Mouse (Mus musculus) neural tube, embryonic 11.5 days (tissue): Measurements from ENCODE around the gene Rpap3. TPM values are rescaled to one million over a fixed set of nuclear protein-coding genes. Genes with fewer than 3 reads are reported as not detected.
"Not testable (repeated sequence)": the region's sequence is repeated elsewhere in the genome, so short reads cannot be mapped to it uniquely, and the experiment has no call there.

Experiments used
- ATAC-seq: fragments of 200-750 bp; cut with Nextera tagmentation; 2 replicates; pipeline ENCODE4 v1.8.0; 2017; ENCODE audit warnings: moderate number of reproducible peaks, mild to moderate bottlenecking, moderate TSS enrichment, moderate library complexity; ENCODE audit not compliant: insufficient read depth, low FRiP score, low TSS enrichment
- DNase-seq: peaks from one replicate; pipeline ENCODE4 v3.0.0-alpha.2; 2015; ENCODE audit warnings: low spot score
- H3K27ac ChIP-seq: fragments of 300-500 bp; sonication (generic); 2 replicates; pipeline ENCODE4 v1.5.1; 2014; ENCODE audit warnings: low read depth, mild to moderate bottlenecking, low read length
- H3K27me3 ChIP-seq: fragments of 300-500 bp; sonication (generic); 2 replicates; pipeline ENCODE4 v1.6.1; 2014; ENCODE audit warnings: mild to moderate bottlenecking, low read length, mixed read lengths; ENCODE audit not compliant: control insufficient read depth, insufficient read depth
- H3K36me3 ChIP-seq: fragments of 300-500 bp; sonication (generic); 2 replicates; pipeline ENCODE4 v1.6.1; 2014; ENCODE audit warnings: mild to moderate bottlenecking, low read length, moderate library complexity, mixed read lengths; ENCODE audit not compliant: control insufficient read depth, insufficient read depth
- H3K4me1 ChIP-seq: fragments of 300-500 bp; sonication (generic); 2 replicates; pipeline ENCODE4 v1.6.1; 2014; ENCODE audit warnings: low read length, mixed read lengths; ENCODE audit not compliant: control insufficient read depth, insufficient read depth
- H3K4me2 ChIP-seq: fragments of 300-500 bp; sonication (generic); 2 replicates; pipeline ENCODE4 v1.6.1; 2014; ENCODE audit warnings: low read depth, mild to moderate bottlenecking, moderate library complexity
- H3K4me3 ChIP-seq: fragments of 300-500 bp; sonication (generic); 2 replicates; pipeline ENCODE4 v1.5.1; 2014; ENCODE audit warnings: low read depth, low read length
- H3K9ac ChIP-seq: fragments of 300-500 bp; sonication (generic); 2 replicates; pipeline ENCODE4 v1.6.1; 2014; ENCODE audit warnings: mild to moderate bottlenecking, low read length
- H3K9me3 ChIP-seq: fragments of 300-500 bp; sonication (generic); 2 replicates; pipeline ENCODE4 v1.6.1; 2016; ENCODE audit warnings: low read length; ENCODE audit not compliant: control insufficient read depth
- WGBS: fragments of 180-500 bp; shearing (Covaris S2); extraction: QIAGEN DNeasy Blood & Tissue Kit; methylation state at CpG from one replicate; pipeline ENCODE4 v1.1.7; 2014; 5-methylcytosine and 5-hydroxymethylcytosine counted together
- polyA plus RNA-seq: library from polyadenylated mRNA; unstranded; fragments of >200 nt; fragmentation: Nextera tagmentation; extraction: Ambion mirVana; gene quantifications from 2 replicates; pipeline ENCODE4 v1.2.1, GENCODE M21; 2014

Rpap3 gene
- polyA plus RNA-seq, 1 experiment from 2014 or later = 43.6 TPM

GRCm38 (mm10) chr15:97672211-97672765, 33.3 kb downstream of the Rpap3 start:
- DNase-seq = no peak
- Histone ChIP-seq H3K4me1 (no peaks in the 10 kb centered on the region), H3K4me3 (no peak overlapping the region), H3K36me3 (peaks cover 11% of the 10 kb centered on the region), H3K27me3 (no peaks in the 10 kb centered on the region), H3K9me3 (no peaks in the 10 kb centered on the region), H3K9ac (no peak overlapping the region), H3K4me2 (no peak overlapping the region), H3K27ac (no peak overlapping the region)
- WGBS = 79% methylated on average over 9 of the region's 9 CpGs
- ATAC-seq = peak; percentile 38; the same call in 1 of the 2 replicates

GRCm38 (mm10) chr15:97670554-97670953, 35.1 kb downstream of the Rpap3 start:
- H3K9me3 ChIP-seq = no peaks in the 10 kb centered on the region
- no peaks in the 10 kb centered on the region for H3K4me1 ChIP-seq
- H3K27me3 ChIP-seq = no peaks in the 10 kb centered on the region
- no peak for ATAC-seq
- peaks cover 7% of the 10 kb centered on the region; the same call in 1 of the 2 replicates for H3K36me3 ChIP-seq
- no peak overlapping the region for H3K9ac ChIP-seq
- no peak overlapping the region for H3K4me3 ChIP-seq
- no peak for DNase-seq
- 85% methylated on average over 6 of the region's 6 CpGs for WGBS
- no peak overlapping the region for H3K27ac ChIP-seq
- no peak overlapping the region for H3K4me2 ChIP-seq

- not testable (repeated sequence) for H3K4me1 ChIP-seq, H3K9me3 ChIP-seq, H3K4me3 ChIP-seq, H3K4me2 ChIP-seq, H3K27me3 ChIP-seq, H3K9ac ChIP-seq, DNase-seq, H3K27ac ChIP-seq, ATAC-seq, H3K36me3 ChIP-seq
- WGBS = 69% methylated on average over 17 of the region's 17 CpGs
Measured at GRCm38 (mm10) chr15:97668158-97668877, 37.3 kb downstream of the Rpap3 start.

GRCm38 (mm10) chr15:97667437-97667836, 38.2 kb downstream of the Rpap3 start:
- Histone ChIP-seq H3K4me3 (no peak overlapping the region), H3K4me2 (no peak overlapping the region), H3K9me3 (no peaks in the 10 kb centered on the region), H3K4me1 (no peaks in the 10 kb centered on the region), H3K9ac (no peak overlapping the region), H3K27me3 (no peaks in the 10 kb centered on the region), H3K27ac (no peak overlapping the region), H3K36me3 (no peaks in the 10 kb centered on the region)
- DNase-seq (peak; percentile 78), ATAC-seq (no peak)
- WGBS = 35% methylated on average over 7 of the region's 7 CpGs

- H3K4me2 ChIP-seq = no peak overlapping the region
- H3K9me3 ChIP-seq = no peaks in the 10 kb centered on the region
- no peak overlapping the region for H3K27ac ChIP-seq
- no peaks in the 10 kb centered on the region for H3K4me1 ChIP-seq
- ATAC-seq (no peak), DNase-seq (no peak)
- no peaks in the 10 kb centered on the region for H3K27me3 ChIP-seq
- H3K36me3 ChIP-seq = no peaks in the 10 kb centered on the region
- H3K4me3 ChIP-seq = no peak overlapping the region
- no peak overlapping the region for H3K9ac ChIP-seq
- 95% methylated on average over 10 of the region's 10 CpGs for WGBS
Measured at GRCm38 (mm10) chr15:97666457-97666770, 39.2 kb downstream of the Rpap3 start.

GRCm38 (mm10) chr15:97665770-97666456, 39.7 kb downstream of the Rpap3 start:
- H3K4me3 ChIP-seq = no peak overlapping the region
- no peak overlapping the region for H3K4me2 ChIP-seq
- no peaks in the 10 kb centered on the region for H3K36me3 ChIP-seq
- no peak overlapping the region for H3K27ac ChIP-seq
- no peaks in the 10 kb centered on the region for H3K4me1 ChIP-seq
- no peaks in the 10 kb centered on the region for H3K27me3 ChIP-seq
- H3K9ac ChIP-seq = no peak overlapping the region
- WGBS = 82% methylated on average over 25 of the region's 25 CpGs
- no peaks in the 10 kb centered on the region for H3K9me3 ChIP-seq
- DNase-seq = no peak
- ATAC-seq = no peak

GRCm38 (mm10) chr15:97664981-97665668, 40.5 kb downstream of the Rpap3 start:
- Histone ChIP-seq H3K27ac (no peak overlapping the region), H3K4me3 (no peak overlapping the region), H3K9ac (no peak overlapping the region), H3K27me3 (no peaks in the 10 kb centered on the region), H3K36me3 (no peaks in the 10 kb centered on the region), H3K4me1 (no peaks in the 10 kb centered on the region), H3K4me2 (no peak overlapping the region), H3K9me3 (no peaks in the 10 kb centered on the region)
- ATAC-seq (no peak), DNase-seq (no peak)
- 66% methylated on average over 16 of the region's 16 CpGs for WGBS

GRCm38 (mm10) chr15:97663750-97664406, 41.7 kb downstream of the Rpap3 start:
- peak overlapping the region; percentile 47 for H3K9ac ChIP-seq
- no peaks in the 10 kb centered on the region for H3K4me1 ChIP-seq
- DNase-seq = peak; percentile 77
- H3K36me3 ChIP-seq = no peaks in the 10 kb centered on the region
- peak overlapping the region; percentile 61 for H3K4me2 ChIP-seq
- ATAC-seq = peak; percentile 61; the same call in 1 of the 2 replicates
- H3K4me3 ChIP-seq = peak overlapping the region; percentile 32
- no peak overlapping the region for H3K27ac ChIP-seq
- H3K9me3 ChIP-seq = no peaks in the 10 kb centered on the region
- 10% methylated on average over 19 of the region's 19 CpGs for WGBS
- H3K27me3 ChIP-seq = no peaks in the 10 kb centered on the region
